In the genomic region with DNA sequence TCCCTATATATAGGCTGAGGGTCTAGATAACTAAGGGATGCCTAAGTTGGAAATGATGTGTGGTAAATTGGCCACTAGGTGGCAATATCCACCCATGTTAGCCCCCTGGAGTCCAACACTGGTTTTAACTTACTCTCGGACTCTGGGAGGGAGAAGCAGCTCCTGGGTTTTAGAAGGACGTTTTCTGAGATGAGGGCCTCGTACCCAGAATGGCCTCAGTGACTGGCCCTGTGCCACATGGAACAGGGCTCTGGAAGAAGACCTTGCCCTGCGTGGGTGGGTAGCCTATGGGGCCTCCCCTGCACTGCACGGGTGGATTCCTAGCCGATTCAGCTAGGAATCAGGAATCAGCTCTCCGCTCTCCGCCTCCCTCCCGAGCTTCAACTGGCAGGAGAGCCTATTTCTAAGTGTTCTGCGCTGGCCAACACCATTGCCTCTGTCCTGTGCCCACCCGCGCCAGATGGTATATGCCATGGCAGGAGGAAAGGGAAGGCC, we compare ENCODE assay signal across 8 mouse cellular contexts. TPM values are rescaled to one million over a fixed set of nuclear protein-coding genes. Genes with fewer than 3 reads are reported as not detected.
DNase-seq lines count a peak whose midpoint lies in the region; ATAC-seq lines count a peak whose summit lies in the region.

No protein-coding gene starts in this region.

- no peaks in the 10 kb centered on the region for H3K36me3 ChIP-seq in hindbrain, embryonic 13.5 days

- H3K9ac ChIP-seq in hindbrain, embryonic 13.5 days = peak overlapping the region; percentile 53

- WGBS in hindbrain, embryonic 13.5 days = 33% methylated on average over 12 of the region's 12 CpGs

- H3K9me3 ChIP-seq in hindbrain, embryonic 13.5 days = no peaks in the 10 kb centered on the region

- no peak overlapping the region for H3K27ac ChIP-seq in hindbrain, embryonic 13.5 days

- H3K27me3 ChIP-seq in hindbrain, embryonic 13.5 days = peaks cover 15% of the 10 kb centered on the region; the same call in 1 of the 2 replicates

- peak; percentile 89 for DNase-seq in MN1 (ENCODE audit: low spot score)
- DNase-seq in cerebellum, adult 18-20 months = peak; percentile 63 to 69
- DNase-seq in layer of hippocampus, postnatal 14 days (ENCODE audit: low spot score in 2 of 2) = peak; percentile 75 to 85
- DNase-seq in lung, postnatal 10 days = peak; percentile 84
- peak; percentile 91 for DNase-seq in retina, postnatal 1 day

- peak; percentile 75 for ATAC-seq in frontal cortex, adult (ENCODE audit: low TSS enrichment)
- peak; percentile 55 for ATAC-seq in hindbrain, embryonic 13.5 days (ENCODE audit: low FRiP score)
- no peak for ATAC-seq in monocyte, adult 5-6 weeks (replicated peaks; ENCODE audit: insufficient number of reproducible peaks, low FRiP score, low TSS enrichment, poor library complexity, severe bottlenecking)

- peaks cover 26% of the 10 kb centered on the region for H3K4me1 ChIP-seq in hindbrain, embryonic 13.5 days (replicated peaks)

- peak overlapping the region; percentile 38 for H3K4me2 ChIP-seq in hindbrain, embryonic 13.5 days

- peak overlapping the region; percentile 22; the same call in 1 of the 2 replicates for H3K4me3 ChIP-seq in hindbrain, embryonic 13.5 days

RNA-seq across cellular contexts. Expression of a gene that starts 26.7 kb away (rescaled TPM):
- polyA plus RNA-seq in hindbrain, embryonic 13.5 days (2015; fragmentation: Nextera tagmentation; extraction: Ambion mirVana) = 4.2 and 5.2 TPM in 2 replicates
- total RNA-seq in layer of hippocampus, postnatal 14 days (2021) = 10 to 100 TPM; 33.0 to 36.4 TPM
- not detected in 3 replicates for total RNA-seq in monocyte, adult 5-6 weeks (2017)

RNA-seq across cellular contexts. Expression of a gene that starts 27.1 kb away (rescaled TPM):
- polyA plus RNA-seq in hindbrain, embryonic 13.5 days (2015; fragmentation: Nextera tagmentation; extraction: Ambion mirVana) = 0.18 TPM in 1 of 2 replicates, not detected in the other
- total RNA-seq in layer of hippocampus, postnatal 14 days (2021) = not detected
- not detected in 3 replicates for total RNA-seq in monocyte, adult 5-6 weeks (2017)

RNA-seq across cellular contexts. Expression of a gene that starts 36.6 kb away (rescaled TPM):
- 2.9 and 3.7 TPM in 2 replicates for polyA plus RNA-seq in hindbrain, embryonic 13.5 days (2015; fragmentation: Nextera tagmentation; extraction: Ambion mirVana)
- total RNA-seq in layer of hippocampus, postnatal 14 days (2021) = 1 to 10 TPM; 6.3 to 7.0 TPM
- total RNA-seq in monocyte, adult 5-6 weeks (2017) = 7.1 to 16.9 TPM (median 7.1 TPM) in 3 replicates

RNA-seq across cellular contexts. Expression of a gene that starts 45.7 kb away (rescaled TPM):
- 74.5 and 74.8 TPM in 2 replicates for polyA plus RNA-seq in hindbrain, embryonic 13.5 days (2015; fragmentation: Nextera tagmentation; extraction: Ambion mirVana)
- 10 to 100 TPM; 52.4 to 53.2 TPM for total RNA-seq in layer of hippocampus, postnatal 14 days (2021)
- 36.1 to 44.3 TPM (median 38.6 TPM) in 3 replicates for total RNA-seq in monocyte, adult 5-6 weeks (2017)

RNA-seq across cellular contexts. Expression of a gene that starts 59.1 kb away (rescaled TPM):
- 28.5 and 31.5 TPM in 2 replicates for polyA plus RNA-seq in hindbrain, embryonic 13.5 days (2015; fragmentation: Nextera tagmentation; extraction: Ambion mirVana)
- 10 to 100 TPM; 16.7 to 18.1 TPM for total RNA-seq in layer of hippocampus, postnatal 14 days (2021)
- total RNA-seq in monocyte, adult 5-6 weeks (2017) = 3.8 to 9.4 TPM (median 6.5 TPM) in 3 replicates

Comparison
In these comparisons a context has a peak if more than half of its experiments do, and no peak if none do; other contexts are left out.
1. RNA of a gene that starts 26.7 kb away (total RNA-seq): 33.0 to 36.4 TPM in layer of hippocampus, postnatal 14 days; not detected in monocyte, adult 5-6 weeks; every median in the first group is over 10 times any median in the second.
2. Peak in every context shown above with its lines, with median percentiles within 50 percentile points of each other: DNase-seq.